Mouse (Mus musculus) thymus, postnatal 25 days (tissue): Measurements from ENCODE around the gene Tmem182.

Source experiments
- DNase-seq: peaks from one replicate; pipeline ENCODE4 v3.0.0; 2022

The Tmem182 gene

DNA sequence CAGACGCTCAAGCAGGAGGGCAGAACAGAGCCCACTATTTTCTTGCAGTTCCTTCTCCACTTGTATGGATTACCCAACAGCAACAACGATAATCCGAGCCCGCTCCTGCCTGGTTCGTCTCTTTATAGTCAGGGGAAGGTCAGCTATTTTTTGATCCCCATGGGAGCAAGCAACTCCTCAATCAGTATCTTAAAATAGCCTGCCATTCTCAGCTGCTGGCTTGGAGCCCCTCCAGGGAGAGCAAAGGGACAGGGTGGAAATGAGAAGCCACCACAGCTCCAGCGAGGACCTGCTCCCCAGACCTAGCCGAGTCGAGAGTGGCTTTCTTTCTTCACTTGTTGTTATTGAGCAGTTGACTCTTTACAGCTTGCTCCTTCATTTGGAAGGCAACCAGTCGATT is at the start of gene Tmem182:
Gene Tmem182 (plus strand): TSS at position 251 of the 400 bp plus-strand sequence.
- no peak for DNase-seq

DNA sequence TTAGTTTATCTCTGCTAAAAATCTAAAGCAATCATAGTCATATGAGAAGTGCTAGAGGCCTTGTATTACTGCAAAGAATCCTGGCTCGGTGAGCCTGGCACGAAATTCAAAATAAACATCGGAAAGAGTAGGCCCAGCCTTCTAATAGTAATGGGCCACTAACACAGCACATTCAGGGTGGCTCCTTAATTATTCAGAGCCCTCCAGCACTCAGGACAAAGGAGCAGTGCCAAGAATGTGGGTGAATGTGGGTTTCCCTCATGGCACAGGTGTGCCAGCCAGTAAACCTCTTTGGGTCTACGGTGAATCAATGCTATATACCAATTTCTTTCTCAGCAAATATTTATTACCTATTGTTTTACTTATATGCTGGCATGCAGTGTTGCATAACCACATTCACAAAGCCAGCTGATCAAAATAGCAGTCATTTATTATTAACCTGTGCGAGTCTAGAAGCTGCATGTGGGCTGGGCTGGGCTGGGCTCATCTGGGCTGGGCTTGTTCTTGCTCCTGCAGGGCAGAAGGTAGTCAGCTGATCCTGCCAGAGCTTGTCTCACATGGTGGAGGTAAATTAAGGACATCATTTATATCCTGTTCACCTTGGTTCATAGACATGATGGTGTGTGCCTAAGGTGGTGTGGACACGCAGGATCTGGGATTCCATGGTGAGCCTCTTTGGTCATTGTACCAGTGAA is 45.5 kb upstream of the Tmem182 start:
- DNase-seq, result no peak

DNA sequence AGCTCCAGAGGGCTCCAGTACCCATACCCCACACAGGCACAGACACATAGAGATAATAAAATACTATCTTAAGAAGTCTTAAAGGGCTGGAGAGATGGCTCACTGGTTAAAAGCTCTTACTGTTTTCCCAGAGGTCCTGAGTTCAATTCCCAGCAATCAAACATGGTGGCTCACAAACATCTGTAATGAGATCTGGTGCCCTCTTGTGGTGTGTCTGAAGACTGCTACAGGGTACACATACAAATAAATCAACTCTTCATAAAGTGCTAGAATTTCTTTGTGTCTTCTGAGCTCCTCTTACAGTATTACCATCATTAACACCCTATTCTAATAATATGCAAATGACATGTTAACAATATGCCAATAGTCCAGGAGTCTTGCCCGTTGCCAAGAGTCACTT is 41.4 kb upstream of the Tmem182 start:
- DNase-seq, result no peak

DNA sequence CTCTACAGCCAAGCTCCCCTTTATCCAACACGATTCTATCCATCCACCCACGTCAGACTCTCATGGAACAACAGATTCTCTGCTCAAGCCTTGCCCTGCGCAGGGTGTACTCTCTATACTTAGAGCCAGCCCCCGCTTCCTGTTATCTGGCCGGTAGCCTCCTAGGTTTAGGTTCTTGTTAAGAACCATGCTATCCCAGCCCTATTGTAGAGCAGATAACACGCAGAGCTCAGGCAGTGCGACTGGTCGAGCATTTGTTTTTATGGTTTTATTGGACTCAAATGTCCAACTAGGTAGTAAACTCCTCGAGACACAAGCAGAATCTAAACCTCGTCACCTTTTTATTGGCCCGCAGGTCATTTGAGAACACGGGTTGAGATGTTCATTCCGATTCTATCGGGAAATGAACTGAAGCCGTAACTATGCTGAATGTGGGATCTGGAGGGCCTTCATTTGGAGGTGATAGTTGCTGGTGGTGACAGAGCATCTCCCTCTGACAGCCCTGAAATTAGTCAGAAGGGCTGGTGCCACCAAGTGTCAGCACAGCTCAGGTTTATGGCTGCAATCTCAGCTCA is 40.6 kb upstream of the Tmem182 start:
- DNase-seq, result no peak

DNA sequence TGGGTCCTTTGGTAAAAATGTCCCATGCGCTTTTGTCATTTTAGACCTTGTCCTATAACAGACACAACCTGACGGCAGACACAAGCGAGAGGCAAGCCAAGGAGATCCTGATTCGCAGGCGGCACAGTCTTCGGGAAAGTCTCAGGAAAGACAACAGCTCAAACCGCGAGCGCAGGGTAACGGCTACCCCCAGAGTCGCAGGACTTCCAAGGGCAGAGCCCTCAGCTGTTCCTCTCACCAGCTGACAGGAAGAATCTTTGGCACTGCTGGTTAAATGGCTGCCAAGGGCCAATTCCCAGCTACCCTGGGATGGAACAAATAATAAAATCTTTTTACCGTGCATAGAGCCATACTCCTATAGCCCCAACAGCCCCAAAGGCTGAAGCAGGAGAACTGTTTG is 39.9 kb upstream of the Tmem182 start:
- DNase-seq, result no peak

DNA sequence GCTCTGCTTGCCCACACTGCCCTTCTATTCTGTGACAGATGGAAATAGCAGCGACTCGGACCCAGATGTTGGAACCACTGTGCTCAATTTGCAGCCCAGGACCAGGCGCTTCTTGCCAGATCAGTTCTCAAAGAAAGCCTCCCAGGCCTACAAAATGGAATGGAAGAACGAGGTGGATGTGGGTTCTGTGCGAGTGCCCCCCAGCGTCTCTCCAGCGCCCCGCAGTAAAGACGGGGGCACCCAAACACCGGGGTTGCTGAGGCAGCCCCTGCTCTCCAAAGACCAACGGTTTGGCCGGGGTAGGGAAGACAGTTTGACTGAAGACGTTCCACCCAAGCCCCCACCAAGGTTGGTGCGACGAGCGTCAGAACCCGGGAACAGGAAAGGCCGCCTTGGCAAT is 37.8 kb upstream of the Tmem182 start:
- no peak for DNase-seq

DNA sequence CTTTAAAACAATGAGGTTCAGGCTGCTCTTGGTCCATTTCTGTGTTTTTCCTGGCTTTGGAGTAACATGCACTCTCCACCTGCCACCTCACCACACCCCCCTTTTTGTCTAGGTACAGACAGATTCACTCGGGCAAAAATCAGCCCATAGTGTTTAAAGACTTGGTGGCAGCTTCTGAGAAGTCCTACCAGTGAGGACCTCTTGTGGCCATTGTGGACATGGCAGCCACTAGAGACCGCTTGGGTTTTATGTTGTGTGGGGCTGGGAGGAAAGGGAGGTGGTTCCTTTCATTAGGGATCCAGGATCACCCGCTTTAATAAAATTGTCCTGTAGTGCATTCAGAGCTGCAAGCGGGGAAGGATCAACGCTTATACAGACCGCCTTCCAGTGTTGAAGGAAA is 36.8 kb upstream of the Tmem182 start:
- DNase-seq, result peak; percentile 30

DNA sequence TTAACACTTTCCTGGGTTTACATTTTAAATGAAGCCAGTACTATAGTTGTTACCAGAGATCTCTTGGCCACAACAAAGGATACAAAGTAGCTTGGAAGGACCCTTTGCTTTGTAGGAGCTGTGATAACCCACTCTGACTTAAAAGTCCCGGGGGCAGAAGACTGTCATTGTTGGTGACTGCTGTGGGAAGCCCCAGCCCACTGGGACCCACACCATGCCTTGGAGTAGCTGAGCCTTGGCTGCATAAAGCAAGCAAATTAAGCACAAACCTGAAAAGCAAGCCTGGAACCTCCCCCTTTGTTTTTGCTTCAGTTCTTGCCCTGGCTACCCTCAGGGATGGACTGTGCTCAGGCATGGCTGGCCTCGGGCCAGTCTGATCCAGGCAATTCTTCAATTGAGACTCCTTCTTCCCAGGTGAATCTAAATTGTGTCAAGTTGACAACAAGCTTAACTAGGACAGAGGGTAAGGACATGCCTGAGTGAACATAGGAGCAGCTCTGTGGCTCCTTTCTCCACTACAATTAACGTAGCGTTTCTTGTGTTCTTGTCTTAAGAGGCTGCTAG is 36.0 kb upstream of the Tmem182 start:
- DNase-seq, result no peak

DNA sequence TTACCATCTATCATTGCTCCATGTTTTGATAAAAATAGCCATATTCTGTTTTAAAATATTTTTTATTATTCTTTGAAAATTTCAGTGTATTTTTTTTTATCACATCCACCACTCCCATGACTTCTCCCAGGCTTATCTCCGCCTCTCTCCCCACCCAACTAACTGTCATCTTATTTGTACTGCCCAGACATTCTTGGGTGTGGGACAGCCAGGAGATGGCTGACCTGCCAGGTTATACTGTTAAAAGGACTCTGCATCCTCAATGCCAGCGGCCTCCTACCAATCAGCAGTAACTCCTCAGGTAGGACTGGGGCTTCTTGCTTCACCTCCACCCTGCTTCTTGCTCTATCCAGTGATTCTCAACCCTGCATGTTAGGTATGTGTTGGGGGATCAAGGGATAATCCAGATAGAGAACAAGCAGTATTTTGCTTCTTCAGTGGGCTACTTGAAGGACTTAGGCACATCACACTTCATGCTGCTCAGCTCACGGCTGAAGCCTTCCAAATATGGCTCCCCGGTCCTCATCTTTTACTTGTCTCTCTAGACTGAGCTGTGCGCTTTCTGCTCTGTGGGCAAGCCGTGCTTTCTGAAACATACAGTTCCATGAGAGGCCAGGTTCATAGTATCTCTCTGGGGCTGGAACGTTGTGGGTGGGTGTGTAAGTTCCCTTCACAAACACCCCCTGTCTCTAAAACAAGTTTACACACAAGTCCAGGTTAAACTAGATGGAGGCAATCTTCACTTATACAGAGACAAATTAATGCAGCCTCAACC is 34.0 kb upstream of the Tmem182 start:
- DNase-seq, result no peak

DNA sequence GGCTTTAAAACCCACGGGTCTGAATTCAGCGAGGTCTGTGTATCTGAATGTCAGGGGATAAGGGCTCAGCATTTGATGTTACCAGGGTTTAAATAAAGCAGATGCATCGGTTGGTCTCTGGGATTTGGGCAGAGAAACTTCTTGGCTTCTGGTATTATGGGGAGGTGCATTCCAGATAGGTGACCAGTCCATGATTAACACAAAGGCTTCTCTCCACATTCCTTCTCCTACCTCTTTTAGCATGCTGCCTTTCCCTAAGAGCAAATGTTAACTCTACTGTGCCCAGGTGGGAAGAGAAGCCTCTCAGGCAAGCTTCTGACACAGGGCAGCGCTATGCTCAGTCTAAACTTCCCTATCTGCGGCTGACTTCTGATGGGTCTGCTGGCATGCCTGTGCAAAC is 32.2 kb upstream of the Tmem182 start:
- DNase-seq, result no peak

DNA sequence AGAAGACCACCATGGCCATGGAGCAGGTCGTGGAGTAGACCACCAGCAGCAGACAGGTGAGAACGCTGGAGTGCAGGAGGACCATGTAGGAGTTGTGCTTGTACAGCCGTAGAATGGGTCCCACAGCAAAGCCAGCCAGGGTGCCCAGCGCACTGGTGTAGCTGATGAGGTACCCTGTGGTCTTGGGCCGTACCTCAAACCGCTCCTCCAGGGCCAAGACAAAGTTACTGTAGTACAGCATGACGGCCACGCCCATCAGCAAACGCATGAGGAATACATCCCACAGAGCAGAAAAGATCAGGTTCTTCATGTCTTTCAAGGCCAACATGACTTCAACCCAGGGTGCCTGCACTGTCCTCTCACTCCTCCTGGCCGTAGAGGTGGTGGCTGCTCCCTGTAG is 31.4 kb upstream of the Tmem182 start:
- no peak for DNase-seq

DNA sequence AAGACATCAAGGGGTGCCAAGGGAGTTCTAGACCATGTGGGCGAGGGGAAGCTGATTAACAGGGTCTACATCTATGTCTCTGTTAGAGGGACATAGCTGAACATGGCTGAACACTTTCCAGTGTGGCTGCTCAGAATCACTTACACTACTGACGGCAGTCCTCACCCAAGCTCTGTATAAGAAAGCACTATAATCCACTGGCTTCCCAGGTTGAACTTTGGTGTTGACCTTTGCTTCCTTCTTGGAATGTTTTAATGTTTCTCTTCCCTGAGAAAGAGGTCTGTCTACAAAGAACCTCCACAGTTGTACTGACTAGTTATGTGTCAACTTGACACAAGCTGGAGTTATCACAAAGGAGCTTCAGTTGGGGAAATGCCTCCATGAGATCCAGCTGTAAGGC is 29.3 kb upstream of the Tmem182 start:
- DNase-seq, result no peak

DNA sequence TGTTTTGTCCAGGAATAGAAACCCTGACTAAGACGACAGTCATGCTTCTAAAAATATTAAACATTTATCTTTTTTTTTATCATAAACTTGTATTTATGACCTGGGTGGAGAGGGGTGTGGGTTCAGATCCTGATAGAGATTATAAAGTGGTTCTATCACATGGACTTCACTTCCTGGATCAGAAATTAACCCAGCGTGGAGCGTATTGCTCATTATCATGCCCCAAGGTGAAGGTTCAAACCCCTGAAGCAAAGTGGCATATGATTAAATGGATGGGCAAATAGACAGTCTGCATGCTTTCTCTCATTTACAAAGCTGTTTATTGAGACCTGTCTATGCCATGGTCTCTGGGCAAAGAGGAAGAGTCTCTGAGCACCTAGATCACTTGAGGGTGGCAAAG is 28.6 kb upstream of the Tmem182 start:
- DNase-seq, result no peak

DNA sequence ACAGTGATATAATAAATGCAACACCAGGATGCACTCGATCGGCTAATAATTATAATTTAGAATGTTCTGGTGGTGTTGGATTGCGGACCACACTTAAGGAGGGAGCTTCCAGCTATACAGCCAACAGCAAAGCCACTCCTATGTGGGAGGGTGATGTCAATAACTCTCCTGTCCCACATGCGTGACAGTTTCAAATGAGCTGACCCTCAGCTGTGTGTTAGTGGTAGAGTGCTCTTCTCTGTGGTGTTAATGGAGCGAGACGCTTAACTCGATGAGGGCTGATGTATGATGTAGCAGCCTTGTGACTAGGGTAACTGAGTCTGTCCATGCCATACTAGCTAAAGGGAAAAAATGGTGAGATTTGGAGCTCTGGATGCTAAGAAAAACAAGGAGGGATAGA is 22.0 kb upstream of the Tmem182 start:
- no peak for DNase-seq

DNA sequence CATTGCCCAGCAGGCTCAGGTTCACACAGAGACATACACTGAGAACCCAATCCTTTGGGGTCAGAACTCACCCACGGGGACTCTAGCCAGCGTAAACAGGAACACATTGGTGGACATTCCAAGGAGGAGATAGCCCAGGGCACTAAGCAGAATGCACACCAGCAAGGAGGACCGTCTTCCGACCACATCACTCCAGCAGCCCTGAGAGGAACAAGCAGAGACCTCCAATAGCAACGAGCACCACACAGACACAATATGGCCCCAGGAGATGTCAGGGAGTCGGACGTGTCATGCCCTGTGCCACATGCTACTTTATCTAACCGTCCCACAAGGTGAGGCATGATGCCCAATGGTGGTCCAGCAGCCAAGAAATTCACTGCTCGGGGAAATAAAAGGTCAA is 21.1 kb upstream of the Tmem182 start:
- no peak for DNase-seq

DNA sequence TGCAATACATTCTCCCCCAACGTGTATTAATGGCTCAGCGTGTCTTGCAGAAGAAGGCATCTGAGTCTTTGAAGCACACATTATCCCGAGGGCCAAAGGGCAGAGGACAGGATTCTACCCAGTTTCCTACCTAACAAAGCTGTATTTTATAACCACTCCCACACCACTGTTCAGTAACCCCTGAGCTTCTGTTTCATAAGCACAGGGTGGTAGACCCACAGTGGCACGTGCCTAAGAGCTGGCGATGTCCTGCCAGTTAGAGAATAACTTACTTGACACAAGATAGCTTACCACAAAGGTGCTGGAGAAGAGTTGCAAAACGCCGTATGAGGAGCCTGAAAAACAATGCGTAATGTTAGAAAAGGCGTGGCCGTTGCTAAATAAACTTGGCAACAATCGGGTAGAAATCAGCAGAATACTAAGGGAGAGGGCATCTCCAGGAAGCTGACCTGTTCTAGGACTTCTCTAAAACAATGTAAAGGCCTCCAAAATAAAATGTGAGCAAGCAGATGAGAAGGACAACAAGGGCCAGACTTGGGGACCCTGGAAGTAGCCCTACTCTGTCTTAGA is 19.4 kb upstream of the Tmem182 start:
- DNase-seq, result no peak

DNA sequence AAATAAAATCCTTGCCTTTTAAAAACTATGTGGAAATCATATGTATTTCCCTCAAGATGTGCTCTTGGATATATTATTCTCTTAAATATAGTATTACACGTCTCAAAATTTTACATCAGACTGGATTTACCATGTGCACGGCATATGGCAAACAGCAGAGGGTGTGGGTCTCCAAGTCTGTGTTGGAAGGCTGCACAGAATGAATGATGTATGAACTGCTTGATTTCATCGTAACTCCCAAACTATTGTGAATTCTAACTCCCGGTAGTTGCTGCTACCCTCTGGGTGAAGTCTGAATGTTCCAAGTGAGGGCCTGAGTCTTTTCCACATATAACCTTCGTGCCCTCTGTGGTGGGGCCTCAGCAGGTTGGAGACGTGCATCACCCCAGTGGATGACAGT is 16.4 kb upstream of the Tmem182 start:
- no peak for DNase-seq

DNA sequence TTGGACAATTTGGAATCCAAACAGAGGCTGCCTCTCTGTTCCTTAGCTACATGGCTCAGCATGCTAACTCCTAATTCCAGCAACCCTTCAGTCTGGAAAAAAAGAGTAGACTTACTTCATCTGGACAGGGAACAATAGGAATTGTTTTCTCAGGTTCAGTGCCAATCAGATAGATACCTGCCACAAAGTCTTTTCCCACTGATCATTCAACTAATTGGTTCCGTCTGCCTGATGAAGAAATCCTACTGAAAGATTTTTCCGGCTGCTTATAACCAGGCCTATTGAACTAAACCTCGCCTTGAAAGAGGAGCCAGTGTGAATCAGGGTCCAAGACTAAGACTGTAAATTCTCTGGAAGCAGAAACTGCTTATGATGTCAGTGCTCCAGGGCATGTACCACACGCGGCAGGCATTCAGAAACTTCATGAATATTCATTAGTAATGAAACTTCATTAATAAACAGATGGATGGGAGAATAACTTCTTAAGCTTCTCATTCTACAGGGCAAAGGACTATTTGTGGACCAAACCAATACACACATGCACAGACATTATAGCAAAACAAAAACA is 15.7 kb upstream of the Tmem182 start:
- no peak for DNase-seq

DNA sequence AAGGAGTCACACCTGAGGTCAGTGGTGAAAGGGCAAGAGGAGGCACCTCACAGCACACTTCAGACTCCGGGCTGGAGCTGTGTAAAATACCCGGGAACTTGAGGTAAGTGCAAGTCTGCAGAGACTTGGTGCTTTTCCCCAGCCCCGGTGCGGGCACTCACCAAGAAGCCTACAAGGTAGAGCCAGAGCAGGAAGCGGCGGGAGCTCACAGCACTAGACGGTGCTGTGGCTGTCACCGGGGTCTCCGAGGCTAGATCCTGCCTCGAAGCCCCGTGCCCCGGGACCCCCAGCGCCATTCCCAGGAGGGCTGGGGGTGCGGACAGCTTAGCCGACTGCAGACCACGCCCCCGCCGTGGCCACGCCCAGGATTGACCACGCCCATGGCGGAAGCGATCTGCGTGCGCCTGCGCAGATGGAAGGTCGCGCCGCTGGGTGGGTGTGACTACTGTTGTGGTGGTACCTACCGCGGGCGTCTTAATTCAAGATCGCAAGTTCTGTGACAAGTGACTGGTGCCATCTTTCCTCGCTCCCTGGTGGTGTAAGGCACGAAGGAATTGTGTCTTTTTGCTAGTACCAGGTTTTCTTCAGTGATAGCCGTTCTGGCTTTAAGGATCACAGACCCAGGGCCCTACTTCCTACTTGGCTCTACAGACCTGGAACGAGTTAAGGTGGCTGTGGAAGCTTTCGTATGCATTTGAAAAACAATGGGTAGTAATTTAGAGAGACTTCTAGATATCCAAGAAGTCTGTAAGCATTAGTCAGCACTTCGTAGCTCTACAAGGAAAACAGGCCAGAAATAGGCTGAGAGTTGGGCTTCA is 14.9 kb upstream of the Tmem182 start, which contains the start of gene Mfsd9:
Gene Mfsd9 (minus strand): TSS at position 364 of the 818 bp plus-strand sequence.
- peak; percentile 96 for DNase-seq

DNA sequence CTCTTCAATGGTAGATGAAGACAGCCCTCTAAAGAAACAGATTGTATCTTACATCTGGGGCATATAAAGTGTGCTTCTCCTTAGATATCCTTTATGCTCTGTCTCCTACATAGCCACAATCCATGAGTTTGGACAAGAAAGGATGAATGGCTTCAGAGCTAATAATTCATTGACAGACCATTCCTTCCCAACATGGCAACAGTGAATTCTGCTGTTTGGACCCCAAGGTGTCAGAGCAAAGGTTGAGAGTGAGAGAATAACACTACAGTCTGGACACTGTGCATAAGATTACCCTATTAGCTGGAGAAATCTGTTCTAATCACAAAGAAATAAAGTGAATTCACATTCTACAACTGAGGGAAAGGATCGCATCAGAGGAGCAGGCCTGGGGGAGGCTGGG is 9.9 kb upstream of the Tmem182 start:
- DNase-seq, result no peak

DNA sequence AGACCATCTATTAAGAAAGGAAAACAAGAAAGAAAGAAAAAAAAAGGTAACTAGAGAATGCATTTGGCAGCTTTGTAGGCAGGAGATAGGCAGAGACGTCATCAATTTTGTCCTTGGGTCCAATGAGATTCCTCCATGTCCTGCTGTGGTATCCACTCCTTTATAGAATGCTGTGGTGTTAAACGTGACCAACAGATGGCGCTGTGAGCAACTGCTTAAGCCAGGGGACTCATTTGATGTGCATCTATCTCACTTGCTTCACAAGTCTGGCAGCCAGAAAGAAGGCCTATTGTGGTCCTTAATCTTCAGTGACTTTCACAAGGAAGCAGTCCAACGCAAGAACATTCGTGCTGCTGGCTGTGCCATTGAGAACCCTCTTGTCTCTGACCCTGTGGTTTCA is 8.1 kb upstream of the Tmem182 start:
- peak; percentile 47 for DNase-seq

DNA sequence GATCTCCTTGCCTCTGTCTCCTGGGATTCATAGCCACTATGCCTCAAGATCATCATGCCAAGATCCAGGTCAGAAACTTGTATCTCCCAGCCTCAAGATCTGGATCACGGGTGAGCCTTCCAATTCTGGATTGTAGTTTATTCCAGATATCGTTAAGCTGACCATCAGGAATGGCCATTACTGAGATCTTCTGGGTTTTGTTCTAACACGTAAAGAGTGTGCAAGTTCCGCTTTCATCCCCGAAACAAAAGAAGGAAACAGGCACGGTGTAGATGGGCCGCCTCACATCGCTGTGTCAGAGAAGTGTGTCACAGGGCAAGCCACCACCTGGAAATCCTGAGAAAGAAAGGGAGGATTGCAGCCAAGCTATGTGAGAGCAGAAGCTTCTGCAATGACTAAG is 6.3 kb upstream of the Tmem182 start:
- no peak for DNase-seq
